Mouse (Mus musculus) hindbrain, embryonic 16.5 days (tissue): Measurements from ENCODE around the gene Ddx56. TPM values are rescaled to one million over a fixed set of nuclear protein-coding genes. Genes with fewer than 3 reads are reported as not detected.

Experiments used
- ATAC-seq: fragments of 200-750 bp; cut with Nextera tagmentation; 2 replicates; pipeline ENCODE4 v1.8.0; 2017; ENCODE audit warnings: moderate TSS enrichment, moderate library complexity
- H3K27ac ChIP-seq: fragments of 300-500 bp; sonication (generic); 2 replicates; pipeline ENCODE4 v1.5.1; 2014; ENCODE audit warnings: low read depth, mild to moderate bottlenecking, control low read depth, low read length, moderate library complexity
- H3K27me3 ChIP-seq: fragments of 300-500 bp; sonication (generic); replicated peaks from 2 replicates; pipeline ENCODE4 v1.6.1; 2014; ENCODE audit warnings: low read length; ENCODE audit not compliant: control insufficient read depth, insufficient read depth
- H3K36me3 ChIP-seq: fragments of 300-500 bp; sonication (generic); 2 replicates; pipeline ENCODE4 v1.6.1; 2014; ENCODE audit warnings: mild to moderate bottlenecking, low read length, moderate library complexity, mixed read lengths; ENCODE audit not compliant: control insufficient read depth, insufficient read depth
- H3K4me1 ChIP-seq: fragments of 300-500 bp; sonication (generic); 2 replicates; pipeline ENCODE4 v1.6.1; 2014; ENCODE audit warnings: low read depth, low read length; ENCODE audit not compliant: control insufficient read depth, insufficient read depth
- H3K4me2 ChIP-seq: fragments of 300-500 bp; sonication (generic); 2 replicates; pipeline ENCODE4 v1.6.1; 2014; ENCODE audit warnings: mild to moderate bottlenecking, low read length, control low read depth, moderate library complexity
- H3K4me3 ChIP-seq: fragments of 300-500 bp; sonication (generic); 2 replicates; pipeline ENCODE4 v1.5.1; 2014; ENCODE audit warnings: mild to moderate bottlenecking, low read length, control low read depth, moderate library complexity
- H3K9ac ChIP-seq: fragments of 300-500 bp; sonication (generic); 2 replicates; pipeline ENCODE4 v1.6.1; 2014; ENCODE audit warnings: low read depth, mild to moderate bottlenecking, control low read depth, low read length, moderate library complexity
- H3K9me3 ChIP-seq: fragments of 300-500 bp; sonication (generic); 2 replicates; pipeline ENCODE4 v1.6.1; 2014; ENCODE audit warnings: mild to moderate bottlenecking, low read length, moderate library complexity; ENCODE audit not compliant: control insufficient read depth
- WGBS: fragments of 180-500 bp; shearing (Covaris S2); extraction: QIAGEN DNeasy Blood & Tissue Kit; methylation state at CpG from one replicate; pipeline ENCODE4 v1.1.7; 2014; 5-methylcytosine and 5-hydroxymethylcytosine counted together
- polyA plus RNA-seq: library from polyadenylated mRNA; unstranded; fragments of >200 nt; fragmentation: Nextera tagmentation; extraction: Ambion mirVana; gene quantifications from 2 replicates; pipeline ENCODE4 v1.2.1, GENCODE M21; 2015

Ddx56 gene
- polyA plus RNA-seq, 1 experiment from 2014 or later: 69.5 TPM

GRCm38 (mm10) chr11:6293601-6294000 lies 26.0 kb upstream of the Ddx56 start:
- no peak for ATAC-seq
- no peak overlapping the region for H3K4me3 ChIP-seq
- H3K36me3 ChIP-seq: peaks cover 10% of the 10 kb centered on the region
- H3K27ac ChIP-seq: no peak overlapping the region
- 96% methylated on average over 2 of the region's 2 CpGs for WGBS
- H3K4me1 ChIP-seq: peaks cover 5% of the 10 kb centered on the region
- H3K4me2 ChIP-seq: no peak overlapping the region
- no peak overlapping the region for H3K9ac ChIP-seq
- no peaks in the 10 kb centered on the region for H3K27me3 ChIP-seq
- no peaks in the 10 kb centered on the region for H3K9me3 ChIP-seq

GRCm38 (mm10) chr11:6292988-6293349 lies 25.4 kb upstream of the Ddx56 start:
- Histone ChIP-seq H3K27ac (no peak overlapping the region), H3K4me3 (peak overlapping the region; percentile 92), H3K4me2 (peak overlapping the region; percentile 67), H3K36me3 (peaks cover 6% of the 10 kb centered on the region), H3K9me3 (no peaks in the 10 kb centered on the region), H3K27me3 (no peaks in the 10 kb centered on the region), H3K4me1 (peaks cover 5% of the 10 kb centered on the region), H3K9ac (no peak overlapping the region)
- 89% methylated on average over 4 of the region's 4 CpGs for WGBS
- no peak for ATAC-seq

DNA sequence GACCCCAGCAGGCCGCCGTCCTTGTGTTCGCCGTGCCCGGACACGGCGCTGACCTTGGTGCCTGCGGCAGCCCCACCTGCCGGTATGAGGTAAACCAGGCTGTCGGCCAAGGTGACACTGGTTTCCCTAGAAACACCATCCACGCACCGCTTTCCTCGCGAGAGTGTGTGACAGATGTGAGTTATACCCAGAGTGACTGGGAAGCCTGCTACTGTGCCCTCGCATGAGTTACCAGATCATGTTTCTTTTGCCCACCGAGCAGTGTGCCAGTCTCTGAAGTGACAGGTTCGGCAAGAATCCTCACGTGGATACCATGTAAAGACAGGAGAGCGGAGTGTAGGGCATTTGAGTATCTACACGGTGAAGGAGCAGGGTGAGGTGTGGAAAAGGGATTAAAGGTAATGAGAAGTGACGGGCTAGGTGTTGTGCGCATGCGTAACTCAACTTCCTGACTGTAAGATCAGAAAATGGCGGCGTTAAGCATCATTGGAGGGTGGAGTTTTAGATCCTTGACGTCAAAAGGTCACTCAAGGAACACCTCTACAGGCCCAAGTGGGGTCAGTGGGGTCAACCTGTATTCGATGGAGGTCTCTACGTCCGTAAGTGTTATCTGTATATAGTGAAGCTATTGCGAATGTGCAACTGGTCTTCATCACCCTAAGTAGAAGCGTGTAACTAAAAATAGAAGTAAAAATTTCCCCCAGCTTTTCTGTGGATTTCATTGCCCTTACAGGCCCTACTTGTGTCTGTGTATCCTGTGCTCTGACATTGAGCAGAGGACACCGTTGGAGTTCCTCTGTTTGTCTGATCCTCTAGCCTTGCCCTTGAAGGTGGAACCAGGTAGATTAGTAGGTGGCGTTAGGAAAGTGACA lies 24.8 kb upstream of the Ddx56 start:
- 19% methylated on average over 33 of the region's 33 CpGs for WGBS
- Histone ChIP-seq H3K9me3 (no peaks in the 10 kb centered on the region), H3K4me2 (peak overlapping the region; percentile 67), H3K27me3 (no peaks in the 10 kb centered on the region), H3K27ac (peak overlapping the region; percentile 95), H3K4me3 (peak overlapping the region; percentile 92), H3K9ac (peak overlapping the region; percentile 89), H3K4me1 (peaks cover 5% of the 10 kb centered on the region), H3K36me3 (peaks cover 1% of the 10 kb centered on the region; the same call in 1 of the 2 replicates)
- ATAC-seq: peak; percentile 67

DNA sequence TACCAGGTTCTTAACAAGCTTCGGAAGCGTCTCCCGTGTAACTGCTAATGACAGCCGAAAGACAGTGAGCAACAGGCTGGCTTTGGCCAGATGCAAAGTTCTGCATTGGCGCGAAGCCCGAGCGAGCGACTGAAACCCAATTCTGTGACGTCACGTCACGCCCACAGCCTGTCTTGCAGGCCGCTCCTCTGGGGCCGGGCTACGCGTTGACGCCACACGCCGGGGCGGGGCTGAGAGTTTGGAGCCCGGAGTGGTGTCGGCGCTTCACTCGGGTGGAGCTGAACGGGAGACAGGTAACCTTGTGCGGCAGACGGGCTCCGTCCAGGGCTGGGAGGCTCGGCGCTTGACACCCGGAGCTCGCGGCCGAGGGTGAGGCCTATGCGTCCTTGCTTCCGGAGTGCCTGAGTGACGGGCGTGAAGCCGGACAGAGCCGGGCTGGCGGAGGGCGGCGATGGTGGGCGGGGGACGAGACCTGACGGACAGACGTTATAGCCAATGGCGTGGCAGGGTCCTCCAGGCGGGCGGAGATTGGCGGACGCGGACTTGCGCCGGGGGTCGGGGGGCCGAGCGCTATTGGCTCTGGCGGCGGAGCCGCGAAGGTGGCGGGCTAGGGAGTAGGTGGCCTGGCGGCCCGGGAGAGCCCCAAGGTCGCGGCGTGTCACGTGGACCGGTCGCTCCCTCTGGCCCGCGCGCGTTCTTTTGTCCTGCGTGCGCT lies 24.0 kb upstream of the Ddx56 start, which contains the start of gene Ogdh:
Ogdh (plus strand) TSS at position 233 of the 715 bp plus-strand sequence.
- peak within 1 kb of the TSS; percentile 95 for H3K27ac ChIP-seq
- H3K27me3 ChIP-seq: no peaks in the 10 kb centered on the region
- ATAC-seq: peak; percentile 99
- H3K36me3 ChIP-seq: no peaks in the 10 kb centered on the region
- peaks cover 5% of the 10 kb centered on the region for H3K4me1 ChIP-seq
- WGBS: under 1% methylated on average over 55 of the region's 77 CpGs
- no peaks in the 10 kb centered on the region for H3K9me3 ChIP-seq
- H3K4me2 ChIP-seq: peak within 1 kb of the TSS; percentile 68
- peak within 1 kb of the TSS; percentile 92 for H3K4me3 ChIP-seq
- H3K9ac ChIP-seq: peak within 1 kb of the TSS; percentile 89

- WGBS: 25% methylated on average over 3 of the region's 3 CpGs
- H3K4me1 ChIP-seq: peaks cover 5% of the 10 kb centered on the region
Observed at GRCm38 (mm10) chr11:6290883-6291282, 23.3 kb upstream of the Ddx56 start.

GRCm38 (mm10) chr11:6290138-6290537 lies 22.6 kb upstream of the Ddx56 start:
- Histone ChIP-seq H3K9me3 (no peaks in the 10 kb centered on the region), H3K4me2 (no peak overlapping the region), H3K9ac (no peak overlapping the region), H3K36me3 (no peaks in the 10 kb centered on the region), H3K27me3 (no peaks in the 10 kb centered on the region), H3K4me1 (peaks cover 5% of the 10 kb centered on the region), H3K4me3 (no peak overlapping the region), H3K27ac (no peak overlapping the region)
- no peak for ATAC-seq
- 91% methylated on average over 3 of the region's 3 CpGs for WGBS

More at GRCm38 (mm10) chr11:6290883-6291282, 23.3 kb upstream of the Ddx56 start:
- H3K4me2 ChIP-seq: peak overlapping the region; percentile 68
- peak overlapping the region; percentile 92 for H3K4me3 ChIP-seq
- H3K27ac ChIP-seq: no peak overlapping the region; the same call in 1 of the 2 replicates
- no peaks in the 10 kb centered on the region for H3K36me3 ChIP-seq
- H3K9ac ChIP-seq: peak overlapping the region; percentile 89; the same call in 1 of the 2 replicates
- H3K9me3 ChIP-seq: no peaks in the 10 kb centered on the region
- no peaks in the 10 kb centered on the region for H3K27me3 ChIP-seq
- ATAC-seq: no peak

- no peaks in the 10 kb centered on the region for H3K36me3 ChIP-seq
- H3K4me3 ChIP-seq: no peak overlapping the region
- H3K27ac ChIP-seq: no peak overlapping the region
- no peaks in the 10 kb centered on the region for H3K27me3 ChIP-seq
- H3K4me1 ChIP-seq: no peaks in the 10 kb centered on the region
- no peak overlapping the region for H3K4me2 ChIP-seq
- H3K9me3 ChIP-seq: no peaks in the 10 kb centered on the region
- 57% methylated on average over 3 of the region's 3 CpGs for WGBS
- 0 out of 2 replicates have a peak, but pooled peaks have one; percentile 42 for ATAC-seq
- H3K9ac ChIP-seq: no peak overlapping the region
Observed at GRCm38 (mm10) chr11:6282940-6283339, 15.4 kb upstream of the Ddx56 start.

- peaks cover 21% of the 10 kb centered on the region for H3K4me1 ChIP-seq
- H3K27me3 ChIP-seq: no peaks in the 10 kb centered on the region
- no peak for ATAC-seq
- no peaks in the 10 kb centered on the region for H3K9me3 ChIP-seq
- WGBS: 82% methylated on average over 3 of the region's 3 CpGs
- no peak overlapping the region for H3K4me3 ChIP-seq
- H3K9ac ChIP-seq: no peak overlapping the region
- no peak overlapping the region for H3K27ac ChIP-seq
- no peaks in the 10 kb centered on the region for H3K36me3 ChIP-seq
- H3K4me2 ChIP-seq: no peak overlapping the region
Observed at GRCm38 (mm10) chr11:6276466-6276865, 8.9 kb upstream of the Ddx56 start.

DNA sequence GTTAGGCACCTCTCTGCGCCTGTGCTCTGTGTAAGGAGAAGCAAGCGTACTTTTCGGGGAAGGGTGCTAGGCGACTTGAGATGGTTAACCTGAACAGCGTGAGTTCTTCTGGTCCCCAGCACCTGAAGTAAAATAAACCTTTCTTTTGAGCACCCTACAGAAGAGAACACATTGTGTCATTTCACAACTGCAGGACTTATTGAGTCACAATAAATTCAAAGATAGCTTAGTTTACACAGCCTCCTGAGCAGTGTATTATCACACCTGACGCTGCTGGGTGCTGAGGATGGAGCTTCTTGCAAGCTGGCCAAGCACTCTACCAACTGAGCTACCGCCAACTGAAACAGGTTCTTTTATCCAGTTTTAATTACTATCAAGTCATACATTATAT lies 7.5 kb upstream of the Ddx56 start:
- no peaks in the 10 kb centered on the region for H3K9me3 ChIP-seq
- no peak for ATAC-seq
- WGBS: 23% methylated on average over 7 of the region's 7 CpGs

More for the DNA sequence above, 7.5 kb upstream of the Ddx56 start:
- Histone ChIP-seq H3K4me1 (peaks cover 21% of the 10 kb centered on the region), H3K36me3 (no peaks in the 10 kb centered on the region; the same call in 1 of the 2 replicates), H3K27me3 (no peaks in the 10 kb centered on the region), H3K27ac (peak overlapping the region; percentile 74), H3K4me3 (peak overlapping the region; percentile 83), H3K9ac (peak overlapping the region; percentile 92), H3K4me2 (peak overlapping the region; percentile 95)
